Mouse (Mus musculus): ENCODE measurements at regions not wholly inside any gene's neighbourhood (a gene's known extent, or its start where the extent isn't known, plus 50 kb on each side); places are given as distances from the start of the nearest gene placed in this dataset.

DNA sequence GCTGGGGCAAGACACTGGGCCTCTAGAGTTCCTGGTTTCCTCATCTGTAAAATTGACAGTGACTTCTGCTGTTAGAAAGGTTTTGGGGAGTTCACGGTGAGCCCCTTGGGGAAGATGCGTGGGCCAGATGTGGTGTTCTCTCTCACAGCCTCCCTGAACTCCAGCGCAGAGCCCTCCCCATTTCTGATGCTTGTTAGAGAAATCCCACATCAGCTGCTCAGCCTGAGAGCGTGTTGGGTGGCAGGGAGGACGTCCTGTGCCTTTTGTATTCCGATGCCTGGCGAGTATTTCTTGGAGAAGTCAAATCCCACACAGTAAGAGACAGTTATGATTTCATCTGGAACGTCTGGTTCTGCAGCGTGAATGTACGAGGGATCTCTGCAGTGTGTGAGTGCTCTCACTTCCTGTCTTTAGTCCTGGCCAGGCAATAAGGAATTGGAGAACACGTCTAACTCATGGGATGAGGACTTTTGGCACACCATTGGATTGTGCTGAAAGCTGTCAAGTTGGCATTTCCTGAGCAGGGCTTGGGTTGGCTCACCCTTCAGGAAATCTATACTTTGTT lies 110.8 kb upstream of the Prickle1 start:
- DNase-seq (ENCODE audit: low spot score in 2 of 2): no peak

DNA sequence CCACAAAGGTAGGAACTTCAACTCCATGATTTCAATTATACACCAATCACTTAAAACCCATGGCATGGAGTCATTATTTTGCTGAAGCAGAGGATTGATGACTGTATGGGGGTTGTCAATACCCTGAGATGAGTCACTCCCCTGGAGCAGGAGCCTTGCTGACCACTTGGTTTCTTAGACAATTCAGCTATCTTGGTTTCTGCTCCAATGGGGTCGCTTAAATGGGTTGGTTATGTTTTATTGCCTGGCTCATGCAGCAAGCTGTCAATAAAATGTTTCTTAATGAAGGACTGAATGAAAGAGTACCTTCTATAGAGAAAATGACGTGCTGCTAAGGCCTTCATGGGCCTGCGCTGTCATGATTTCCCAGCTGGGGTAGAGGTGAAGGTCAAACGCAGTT lies 110.0 kb upstream of the Prickle1 start:
- no peak for DNase-seq (ENCODE audit: low spot score in 2 of 2)

DNA sequence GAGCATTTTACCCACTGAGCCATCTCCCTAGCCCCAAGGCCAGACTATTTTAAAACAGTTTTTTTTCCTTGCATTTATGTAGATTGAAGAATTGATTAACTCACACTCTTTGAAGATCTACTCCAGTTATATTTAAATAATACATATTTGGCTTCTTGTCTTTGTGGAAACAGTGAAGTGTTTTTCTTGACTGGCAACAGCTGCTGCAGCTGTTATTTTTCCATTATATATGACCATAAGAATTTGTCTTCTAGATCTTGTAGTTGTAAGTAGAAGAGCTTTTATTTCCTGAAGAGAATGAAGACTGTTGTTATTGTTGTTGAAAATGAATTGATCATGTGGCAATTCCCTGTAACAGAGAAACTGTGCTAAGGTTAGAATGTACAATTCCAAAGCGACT lies 109.4 kb upstream of the Prickle1 start:
- DNase-seq (ENCODE audit: low spot score in 2 of 2): no peak

DNA sequence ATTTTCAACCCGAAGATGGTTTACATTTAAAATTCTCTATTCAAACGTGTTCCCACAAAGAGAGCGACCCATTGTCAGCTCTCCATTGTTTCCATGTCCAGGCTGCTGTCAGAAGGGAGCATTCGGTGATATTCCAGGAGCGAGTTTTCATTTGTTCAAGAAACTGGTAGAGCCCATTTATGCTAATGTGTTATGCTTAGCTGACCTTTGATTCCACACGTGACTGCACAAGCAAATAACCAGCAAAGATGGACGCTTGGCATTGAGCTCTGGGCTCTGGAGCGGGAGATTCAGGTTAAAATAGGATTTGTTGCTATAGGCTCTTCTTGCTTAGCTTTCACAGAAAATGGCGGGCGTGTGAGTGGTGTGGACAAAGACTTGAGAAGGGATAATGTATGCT lies 105.3 kb upstream of the Prickle1 start:
- DNase-seq (ENCODE audit: low spot score in 2 of 2): no peak

DNA sequence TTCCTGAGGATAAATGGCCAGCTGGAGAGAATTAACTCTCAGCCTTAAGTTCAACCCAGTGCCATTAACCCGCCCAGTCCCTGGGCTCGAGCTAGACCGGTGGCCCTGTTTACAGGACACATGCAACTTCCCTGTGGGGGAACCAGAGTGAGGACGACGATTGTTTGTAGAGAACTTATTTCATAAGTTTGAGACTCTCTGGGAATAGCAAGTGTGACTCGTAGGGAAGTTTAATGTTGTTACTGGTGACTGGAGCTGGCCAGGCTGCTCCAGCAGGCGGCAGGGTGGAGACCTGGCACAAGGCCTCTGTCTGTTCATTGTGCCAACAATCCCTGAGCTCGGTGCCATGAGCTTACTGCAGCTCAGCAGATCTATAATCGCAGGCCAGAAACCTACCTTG lies 104.3 kb upstream of the Prickle1 start:
- DNase-seq (ENCODE audit: low spot score in 2 of 2): no peak

DNA sequence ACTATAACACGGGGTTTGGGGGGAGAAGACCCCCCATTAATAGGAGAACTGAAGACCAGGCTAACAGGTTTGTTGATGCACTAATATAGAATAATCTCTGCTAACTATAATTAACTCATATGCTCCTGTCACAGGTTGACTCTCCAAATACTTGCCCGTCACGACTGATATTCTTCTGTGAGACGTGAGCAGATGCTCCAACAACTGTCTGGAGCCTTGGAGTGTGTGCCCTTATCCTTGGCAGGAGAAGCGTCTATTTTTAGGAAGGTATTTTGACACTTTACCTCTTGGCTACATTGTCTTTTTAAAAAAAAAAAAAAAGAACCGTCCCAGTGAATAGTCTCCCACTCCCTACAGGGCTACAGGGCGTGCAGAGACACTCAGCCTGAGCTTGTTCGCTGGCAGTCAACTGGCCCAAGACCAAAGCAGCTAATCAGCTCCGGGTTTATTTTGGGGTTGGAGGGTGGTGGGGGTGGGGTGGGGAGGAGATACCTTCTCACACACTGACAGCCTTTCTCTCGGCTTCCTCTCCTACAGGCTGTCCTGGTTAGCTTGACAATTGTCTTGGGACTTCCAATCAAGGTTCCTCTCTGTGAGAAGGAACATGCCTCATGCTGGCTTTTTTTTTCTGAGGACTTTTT lies 102.6 kb upstream of the Prickle1 start:
- DNase-seq (ENCODE audit: low spot score in 2 of 2): no peak

DNA sequence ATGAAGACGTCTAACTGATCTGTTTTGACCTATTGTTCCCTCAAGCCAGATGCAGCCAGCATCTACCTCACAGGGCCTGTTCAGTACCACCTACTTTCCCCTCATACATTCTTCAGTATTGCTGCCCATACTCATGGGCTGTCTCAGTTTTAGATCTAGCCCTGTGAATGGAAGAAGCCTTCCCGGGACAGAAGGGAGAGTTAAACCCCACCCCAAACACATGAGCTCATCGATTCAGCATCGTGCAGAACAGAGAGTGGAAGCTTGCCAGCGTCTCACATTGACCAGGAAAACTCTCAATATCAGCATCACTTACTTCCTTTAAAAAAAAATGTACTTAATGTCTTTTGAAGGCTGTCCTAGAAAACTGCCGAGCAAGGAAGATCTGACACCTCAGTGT lies 95.0 kb upstream of the Prickle1 start:
- DNase-seq (ENCODE audit: low spot score in 2 of 2): no peak

DNA sequence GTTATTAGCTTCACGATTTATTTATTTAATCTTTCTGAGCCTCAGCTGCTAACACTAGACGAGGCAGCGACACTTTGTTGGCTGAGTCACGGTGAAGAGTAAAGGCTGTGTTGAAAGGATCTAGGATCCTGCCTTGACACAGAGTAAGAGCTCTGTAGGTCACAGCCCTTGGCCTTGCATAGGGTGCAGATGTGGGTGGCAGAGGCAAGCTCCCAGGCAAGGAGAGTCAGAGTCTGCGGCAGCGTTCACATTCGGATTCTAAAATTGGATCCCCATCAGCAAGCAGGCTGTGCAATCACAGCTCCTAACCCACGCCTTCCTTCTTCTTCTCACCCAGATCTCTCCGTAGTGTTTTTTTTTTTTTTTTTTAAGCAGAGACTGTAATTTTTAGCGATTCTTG lies 94.3 kb upstream of the Prickle1 start:
- no peak for DNase-seq (ENCODE audit: low spot score in 2 of 2)

DNA sequence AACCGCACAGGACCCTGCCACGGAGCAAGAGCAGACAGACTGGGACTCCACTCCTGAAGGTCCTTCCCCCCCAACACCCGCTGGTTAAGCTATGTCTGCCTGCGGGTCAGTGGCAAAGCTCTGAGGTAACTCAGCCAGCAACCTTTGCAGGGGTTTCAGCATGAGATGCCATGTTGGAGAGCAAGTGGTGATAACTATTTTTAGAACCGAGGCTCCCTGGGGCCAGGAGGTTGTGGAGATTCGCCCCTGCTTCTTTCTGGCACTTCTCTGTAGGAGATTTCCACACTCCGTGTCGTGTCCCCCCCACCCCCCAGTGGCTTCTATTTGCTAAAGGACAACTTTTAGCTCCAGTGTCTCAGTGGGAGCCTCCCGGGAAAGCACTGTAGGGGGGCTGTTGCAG lies 90.7 kb upstream of the Prickle1 start:
- no peak for DNase-seq (ENCODE audit: low spot score in 2 of 2)

DNA sequence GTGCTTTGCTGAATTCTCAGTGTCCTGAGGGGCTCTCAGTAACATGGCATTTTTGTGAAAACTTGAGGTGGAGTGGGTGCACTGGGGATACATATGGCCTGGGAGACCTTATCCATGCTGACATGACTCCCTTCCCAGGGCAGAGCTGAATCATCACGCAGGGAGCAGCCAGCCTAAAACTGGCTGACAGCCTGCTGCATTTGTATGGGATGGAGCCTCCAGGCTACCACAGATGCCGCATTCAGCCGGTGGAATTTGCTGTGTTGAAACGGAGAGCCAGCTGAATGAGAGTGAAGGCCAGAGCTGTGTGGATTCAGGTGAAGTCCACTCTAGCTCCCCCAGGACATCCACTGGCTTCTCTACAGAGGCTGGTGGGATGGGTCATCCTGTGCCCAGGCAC lies 85.9 kb upstream of the Prickle1 start:
- no peak for DNase-seq (ENCODE audit: low spot score in 2 of 2)

DNA sequence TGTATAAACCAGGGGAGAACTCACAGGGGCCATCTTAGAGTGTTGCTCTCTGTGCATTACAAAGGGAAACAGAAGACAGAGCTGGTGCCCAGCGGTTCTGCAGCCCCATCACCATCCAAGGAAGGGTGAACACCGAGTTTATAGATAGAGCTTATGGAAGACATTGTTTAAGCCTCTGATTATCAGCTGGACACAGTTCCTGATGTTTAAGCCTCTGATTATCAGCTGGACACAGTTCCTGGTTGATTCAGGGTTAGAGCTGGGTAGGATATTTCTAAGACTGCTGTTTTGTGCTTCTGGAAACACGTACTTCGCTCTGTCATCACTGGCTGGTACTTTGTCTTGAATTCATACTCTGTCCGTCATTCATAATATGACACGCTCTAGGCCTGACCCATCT lies 79.9 kb upstream of the Prickle1 start:
- DNase-seq (ENCODE audit: low spot score in 2 of 2): no peak

DNA sequence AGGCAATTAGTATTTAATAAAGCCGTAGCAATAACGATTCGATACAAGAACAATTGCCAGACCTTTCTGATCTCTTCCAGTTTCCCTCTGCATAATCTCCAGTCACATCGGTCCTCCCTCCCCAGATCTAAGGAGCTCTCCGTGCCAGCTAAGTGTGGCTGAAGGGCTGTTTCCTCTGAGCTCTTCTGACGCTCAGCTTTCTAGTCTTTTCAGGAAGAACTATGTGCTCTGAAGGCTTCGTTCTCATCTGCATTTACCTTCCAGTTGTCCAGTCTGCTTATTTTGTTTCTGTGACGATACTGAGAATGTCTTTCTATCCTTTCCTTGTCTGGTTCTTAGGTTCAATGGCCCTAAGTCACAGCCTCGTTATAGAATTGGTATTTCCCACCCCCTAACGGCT lies 78.3 kb upstream of the Prickle1 start:
- no peak for DNase-seq (ENCODE audit: low spot score in 2 of 2)

DNA sequence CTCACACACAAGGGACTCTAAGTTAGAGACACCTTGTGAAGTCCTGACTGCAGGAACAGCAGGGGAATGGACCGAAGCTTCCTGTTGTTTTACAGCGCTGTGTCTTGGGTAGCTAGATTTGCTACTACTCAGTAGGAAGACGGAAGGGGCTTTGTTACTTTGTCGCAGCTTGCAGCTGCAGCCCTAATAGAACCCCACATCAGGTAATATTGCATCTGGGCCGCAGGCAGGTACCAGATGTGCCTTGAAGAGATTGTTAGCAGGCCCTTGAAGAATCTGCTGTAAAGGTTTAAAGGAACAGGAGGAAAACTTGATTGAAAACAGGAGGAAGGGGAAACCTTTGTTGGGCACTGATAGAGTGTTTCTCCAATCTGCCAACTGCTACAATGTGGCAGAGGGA lies 68.2 kb upstream of the Prickle1 start:
- DNase-seq (ENCODE audit: low spot score in 2 of 2): no peak

DNA sequence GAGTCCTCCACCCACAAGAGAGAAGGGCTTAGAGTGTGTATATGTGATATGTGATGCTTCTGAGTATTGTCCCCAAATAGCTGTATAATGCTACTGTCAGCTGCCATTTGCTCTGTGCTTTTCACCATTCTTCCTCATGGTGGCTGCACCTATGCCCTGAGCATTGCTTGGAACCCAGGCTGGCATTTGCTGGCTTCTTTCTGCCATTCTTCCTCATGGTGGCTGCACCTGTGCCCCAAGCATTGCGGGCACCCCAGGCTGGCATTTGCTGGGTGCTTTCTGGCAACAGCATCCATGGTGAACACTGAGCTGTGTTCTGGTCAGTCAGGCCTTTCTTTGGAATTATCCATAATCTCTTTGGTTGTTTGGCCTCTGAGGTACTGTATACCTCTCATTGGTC lies 66.9 kb upstream of the Prickle1 start:
- no peak for DNase-seq (ENCODE audit: low spot score in 2 of 2)

DNA sequence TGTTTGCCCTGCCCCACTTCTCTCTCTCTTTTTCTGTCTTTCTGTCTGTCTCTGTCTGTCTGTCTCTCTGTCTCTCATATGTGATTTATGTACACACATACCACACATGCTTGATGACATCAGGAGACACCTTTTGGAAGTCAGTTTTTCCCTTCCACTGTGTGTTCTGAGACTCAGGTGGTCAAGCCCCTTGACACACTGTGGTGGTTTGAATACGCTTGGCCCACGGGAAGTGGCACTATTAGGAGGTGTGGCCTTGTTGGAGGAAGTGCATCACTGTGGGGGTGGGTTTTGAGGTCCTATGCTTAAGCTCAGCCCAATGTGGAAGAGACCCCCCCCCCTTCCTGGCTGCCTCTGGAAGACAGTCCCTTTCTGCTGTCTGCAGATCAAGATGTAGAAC lies 66.1 kb upstream of the Prickle1 start:
- DNase-seq (ENCODE audit: low spot score in 2 of 2): no peak

DNA sequence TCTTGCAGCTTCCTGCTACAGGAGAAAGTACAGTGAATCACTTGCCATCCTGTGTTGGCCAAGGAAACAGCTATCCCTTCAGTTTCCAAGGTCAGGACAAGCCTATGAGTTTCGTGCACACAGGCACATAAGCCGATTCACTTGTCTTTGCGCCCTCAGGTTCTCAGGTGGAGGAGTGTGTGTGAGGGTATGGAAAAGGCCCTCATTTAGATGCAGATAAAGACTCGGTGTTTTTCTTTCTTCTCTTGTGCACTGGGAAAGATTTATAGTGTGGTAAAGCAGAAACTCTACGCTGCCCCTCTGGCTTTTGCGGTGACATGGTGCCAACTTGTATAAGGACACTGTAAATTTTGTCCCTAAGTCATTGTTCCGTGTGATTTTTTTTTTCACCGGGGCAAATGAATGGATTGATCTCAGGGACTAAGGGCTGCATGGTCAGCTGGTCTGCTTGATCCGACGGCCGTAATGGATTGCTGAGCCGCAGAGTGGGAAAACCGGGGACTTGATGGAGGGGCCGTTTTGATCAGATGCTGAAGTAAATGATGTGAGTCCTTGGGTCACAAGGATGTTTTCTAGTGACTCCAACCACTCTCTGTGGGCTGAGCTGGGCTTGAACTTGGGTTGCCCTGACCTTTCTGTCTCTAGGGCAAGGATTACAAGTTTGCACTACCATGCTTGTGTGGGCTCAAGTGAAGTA lies 65.4 kb upstream of the Prickle1 start:
- no peak for DNase-seq (ENCODE audit: low spot score in 2 of 2)

DNA sequence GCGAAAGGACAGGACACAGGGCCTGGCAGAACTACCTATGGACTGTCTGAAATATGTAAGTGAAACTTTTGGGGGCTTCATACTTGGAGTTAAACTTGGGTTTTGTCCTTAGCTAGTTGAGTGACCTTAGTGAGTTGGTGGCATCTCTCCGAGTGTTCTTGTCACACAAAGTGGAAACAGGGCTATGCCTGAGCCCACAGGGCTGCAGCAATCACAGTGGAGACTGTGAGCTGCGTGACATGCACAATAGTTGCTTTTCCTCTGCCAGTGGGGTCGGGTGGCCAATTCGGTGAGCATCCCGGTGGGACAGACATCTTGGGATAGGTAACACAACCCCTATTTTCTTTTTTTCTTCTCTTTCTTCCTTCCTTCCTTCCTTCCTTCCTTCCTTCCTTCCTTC lies 61.5 kb upstream of the Prickle1 start:
- no peak for DNase-seq (ENCODE audit: low spot score in 2 of 2)

DNA sequence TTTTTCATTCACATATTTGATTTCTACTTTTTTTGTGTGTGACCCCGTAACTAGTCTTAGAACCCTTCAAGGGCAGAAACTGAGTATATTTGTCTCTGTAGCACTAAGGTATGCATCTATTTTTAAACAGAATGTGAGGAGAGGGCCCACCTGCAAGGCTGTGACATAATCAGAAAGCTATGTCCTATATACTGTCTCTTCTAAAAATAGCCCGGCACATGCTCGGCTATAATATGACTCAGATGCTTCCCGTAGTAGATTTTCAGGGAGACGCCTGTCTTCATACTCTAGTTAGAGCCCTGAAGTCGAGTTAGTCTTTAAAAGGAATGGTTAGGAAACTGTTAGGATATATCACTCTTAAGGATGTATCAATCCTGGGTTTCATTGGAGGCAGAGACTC lies 61.0 kb upstream of the Prickle1 start:
- no peak for DNase-seq (ENCODE audit: low spot score in 2 of 2)

DNA sequence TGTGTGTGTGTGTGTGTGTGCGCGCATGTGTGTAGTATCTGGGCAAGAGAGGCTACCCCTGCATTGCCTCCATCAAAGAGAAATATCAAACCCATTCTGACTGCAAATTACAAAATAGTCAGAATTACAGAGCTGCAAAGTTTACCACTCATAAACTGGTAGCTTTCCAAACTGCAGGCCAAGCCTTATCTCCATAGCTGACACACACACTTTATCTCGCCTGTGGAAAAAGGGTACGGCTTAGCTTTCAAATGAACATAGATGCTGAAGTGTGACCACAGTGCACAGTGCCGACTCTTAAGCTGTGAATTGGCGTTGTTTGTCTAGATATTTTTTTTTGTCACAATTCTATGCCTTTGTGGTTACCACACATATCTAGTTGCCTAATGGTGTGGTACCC lies 60.1 kb upstream of the Prickle1 start:
- DNase-seq (ENCODE audit: low spot score in 2 of 2): no peak

DNA sequence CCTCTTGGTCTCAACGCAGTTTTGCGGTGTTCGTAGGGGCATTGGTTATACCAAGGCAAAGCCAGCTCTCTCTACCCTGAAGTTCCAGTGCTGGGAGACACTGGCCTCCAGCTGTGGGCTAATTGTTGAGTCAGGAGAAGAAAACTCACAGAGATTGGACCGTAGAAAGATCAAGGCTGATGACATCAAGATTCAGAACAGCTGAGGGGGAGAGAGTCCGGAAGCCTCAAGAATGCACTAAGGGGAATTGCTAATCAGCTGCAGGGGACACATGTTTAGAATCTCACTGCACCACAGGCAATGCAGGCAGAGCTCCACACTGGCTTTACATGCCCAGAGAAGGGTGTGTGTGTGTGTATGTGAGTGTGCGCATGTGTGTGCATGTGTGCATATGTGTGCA lies 59.6 kb upstream of the Prickle1 start:
- DNase-seq (ENCODE audit: low spot score in 2 of 2): no peak

DNA sequence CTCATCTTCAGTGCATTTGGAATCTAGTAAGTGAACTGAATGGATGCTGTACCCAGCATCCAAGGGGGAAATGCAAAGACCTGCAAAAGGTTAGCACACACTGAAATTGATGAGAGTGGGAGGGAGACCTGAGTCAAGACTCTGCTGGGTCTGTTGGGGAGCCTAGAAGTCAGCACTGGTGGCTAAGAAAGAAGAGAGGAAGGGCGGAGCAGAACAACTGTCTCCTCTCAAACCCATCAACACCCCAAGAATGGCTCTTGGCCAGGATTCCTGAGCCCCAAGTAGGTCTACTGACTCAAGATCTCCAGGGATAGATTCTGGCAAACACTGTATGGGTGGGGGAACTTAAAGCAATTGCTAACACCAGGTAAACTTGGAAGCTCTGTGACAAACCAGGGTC lies 57.7 kb upstream of the Prickle1 start:
- DNase-seq (ENCODE audit: low spot score in 2 of 2): no peak

DNA sequence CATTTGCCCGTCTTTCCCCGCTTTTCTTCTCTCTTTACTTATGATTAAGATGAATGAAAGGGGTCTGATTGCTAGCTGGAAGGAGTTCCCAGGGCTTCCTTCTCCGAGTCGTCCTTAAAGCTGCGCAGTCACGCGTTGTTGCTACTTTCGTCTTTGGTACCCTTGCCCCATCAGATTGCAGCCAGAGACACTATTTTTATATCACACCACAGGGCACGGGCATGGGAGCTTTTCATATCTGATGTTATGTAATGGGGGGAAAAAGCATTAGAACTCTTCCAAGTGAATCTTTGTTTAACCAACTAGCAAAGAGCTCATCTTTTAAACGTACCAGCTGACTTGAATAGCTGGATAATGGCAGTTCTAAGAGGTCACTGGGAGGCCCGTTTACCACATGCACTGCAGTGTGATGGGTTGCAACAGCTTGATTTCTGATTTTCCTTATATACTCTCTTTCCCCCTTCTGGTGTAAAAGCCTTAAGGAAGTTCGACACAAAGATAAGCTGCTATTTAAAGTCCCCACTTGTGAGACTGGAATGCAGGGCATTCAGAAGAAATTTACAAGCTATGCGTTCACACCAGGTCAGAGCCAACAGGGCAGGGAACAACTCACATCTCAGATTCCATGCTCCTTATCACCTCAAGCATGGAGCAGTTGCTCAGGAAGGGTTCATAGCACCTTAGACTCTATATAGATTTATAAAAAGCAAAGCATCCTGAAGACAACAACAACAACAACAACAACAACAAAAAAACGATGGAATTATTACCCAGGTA lies 55.5 kb upstream of the Prickle1 start:
- no peak for DNase-seq (ENCODE audit: low spot score in 2 of 2)

DNA sequence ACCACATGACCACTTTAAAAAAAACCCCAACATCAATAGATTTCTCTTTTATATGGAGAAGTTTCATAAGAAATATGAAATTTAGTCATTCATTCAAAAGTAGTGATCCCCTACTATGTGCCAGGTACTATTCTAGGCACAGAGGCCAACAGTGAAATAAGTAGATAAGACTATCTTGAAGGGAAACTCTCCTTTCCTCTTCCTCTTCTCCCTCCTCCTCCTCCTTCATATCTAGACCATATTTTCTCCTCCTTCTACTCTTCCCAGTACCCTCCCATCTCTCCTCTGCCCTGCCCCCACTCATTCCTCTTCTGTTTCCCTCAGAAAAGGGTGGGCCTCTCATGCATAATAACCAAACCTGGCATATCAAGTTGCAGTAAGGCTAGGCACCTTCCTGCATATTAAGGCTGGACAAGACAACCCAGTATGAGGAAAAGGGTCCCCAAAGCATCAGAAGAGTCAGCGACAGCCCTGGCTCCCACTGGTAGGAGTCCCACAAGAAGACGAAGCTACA lies 54.4 kb upstream of the Prickle1 start:
- no peak for DNase-seq (ENCODE audit: low spot score in 2 of 2)

Data from urinary bladder, postnatal 4 days (tissue).